Comparison of ENCODE assay signal across 14 mouse cellular contexts in the genomic region with DNA sequence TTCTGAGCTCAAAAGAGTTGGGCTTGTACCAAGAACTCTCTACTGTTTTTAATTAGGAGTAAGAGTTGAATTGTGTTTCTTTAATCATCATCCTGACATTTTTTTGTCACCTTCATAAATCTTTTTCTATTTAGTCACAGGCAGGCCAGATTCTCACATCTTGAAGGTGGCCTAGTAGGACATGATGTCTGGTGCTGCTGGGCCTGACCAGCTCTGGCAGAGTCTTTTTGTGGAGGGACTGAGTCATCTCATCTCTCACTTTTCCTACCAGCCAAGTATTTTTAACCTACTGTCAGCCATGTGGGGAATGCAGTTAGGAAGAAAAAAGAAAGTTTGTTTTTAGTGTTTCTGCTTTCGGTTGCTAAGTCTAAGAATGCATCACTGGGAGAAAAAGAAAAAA.
DNase-seq lines count a peak whose midpoint lies in the region; ATAC-seq lines count a peak whose summit lies in the region.
"Had no signal": no experiment of that assay in that cellular context is flagged by ENCODE, and none has a peak within 500 bp of the region (broad histone marks: within the 10 kb centered on the region; RNA-seq: fewer than 3 reads in every experiment).

No protein-coding gene starts in this region.

- peak; percentile 22 for DNase-seq in heart, adult 8-10 months (ENCODE audit: low spot score)
- DNase-seq in heart, embryonic 10.5 days (ENCODE audit: low spot score) = no peak
- DNase-seq in right cerebral cortex, postnatal 36 days (ENCODE audit: low spot score in 2 of 2) = peak; percentile 37 to 66
- DNase-seq in right cerebral cortex, postnatal 25 days = no peak
- no peak for DNase-seq in thymus, postnatal 36 days
- DNase-seq in layer of hippocampus, adult 18-20 months (ENCODE audit: low spot score in 2 of 2) = no peak
- DNase-seq: adrenal gland, postnatal 25 days; kidney, postnatal 4 days; thymus, postnatal 4 days had no signal

- no peak overlapping the region for H3K4me2 ChIP-seq in heart, embryonic 13.5 days
- H3K4me2 ChIP-seq: liver, embryonic 15.5 days; neural tube, embryonic 15.5 days had no signal

- H3K4me3 ChIP-seq in heart, embryonic 10.5 days = no peak overlapping the region
- H3K4me3 ChIP-seq in heart, embryonic 13.5 days = no peak overlapping the region
- H3K4me3 ChIP-seq: erythroblast, embryonic 14.5 days; liver, embryonic 15.5 days; neural tube, embryonic 15.5 days had no signal

- no peak overlapping the region for H3K9ac ChIP-seq in heart, embryonic 13.5 days
- H3K9ac ChIP-seq: liver, embryonic 15.5 days; neural tube, embryonic 15.5 days had no signal

- H3K27me3 ChIP-seq in heart, embryonic 10.5 days (ENCODE audit: insufficient read depth, poor library complexity, severe bottlenecking) = no peaks in the 10 kb centered on the region
- H3K27me3 ChIP-seq in heart, embryonic 13.5 days (replicated peaks) = no peaks in the 10 kb centered on the region
- H3K27me3 ChIP-seq: liver, embryonic 15.5 days; neural tube, embryonic 15.5 days had no signal

- H3K36me3 ChIP-seq in heart, embryonic 10.5 days = no peaks in the 10 kb centered on the region
- no peaks in the 10 kb centered on the region for H3K36me3 ChIP-seq in heart, embryonic 13.5 days
- H3K36me3 ChIP-seq: liver, embryonic 15.5 days; neural tube, embryonic 15.5 days had no signal

- H3K27ac ChIP-seq in heart, embryonic 10.5 days = no peak overlapping the region
- peak overlapping the region; percentile 25; the same call in 1 of the 2 replicates for H3K27ac ChIP-seq in heart, embryonic 13.5 days (replicated peaks)
- H3K27ac ChIP-seq: liver, embryonic 15.5 days; neural tube, embryonic 15.5 days had no signal

- no peaks in the 10 kb centered on the region for H3K9me3 ChIP-seq in heart, embryonic 10.5 days
- no peaks in the 10 kb centered on the region for H3K9me3 ChIP-seq in heart, embryonic 13.5 days
- H3K9me3 ChIP-seq: liver, embryonic 15.5 days; neural tube, embryonic 15.5 days had no signal

- no peak for ATAC-seq in heart, embryonic 13.5 days (ENCODE audit: extremely low read depth, insufficient number of reproducible peaks, low FRiP score, low TSS enrichment)
- ATAC-seq: intestine, postnatal 0 days had no signal

- 55% methylated on average over 1 of the region's 1 CpGs for WGBS in heart, embryonic 10.5 days
- WGBS in heart, embryonic 13.5 days = 44% methylated on average over 1 of the region's 1 CpGs

- peaks cover 20% of the 10 kb centered on the region for H3K4me1 ChIP-seq in heart, embryonic 10.5 days
- peaks cover 36% of the 10 kb centered on the region for H3K4me1 ChIP-seq in heart, embryonic 13.5 days
- H3K4me1 ChIP-seq: liver, embryonic 15.5 days had no signal

Comparison
In these comparisons a context has a peak if more than half of its experiments do, and no peak if none do; other contexts are left out.
1. DNase-seq: peak in heart, adult 8-10 months (single experiment) and right cerebral cortex, postnatal 36 days (2 of 2); none in heart, embryonic 10.5 days (single experiment), right cerebral cortex, postnatal 25 days (single experiment), thymus, postnatal 36 days (0 of 2) and layer of hippocampus, adult 18-20 months (0 of 2).